Mouse (Mus musculus): ENCODE data around the gene Tead2.

- TF ChIP-seq CTCF (IDR thresholded peaks at IDR 0.05; ENCODE audit: insufficient read depth, low read length) (no peak), POLR2A (IDR thresholded peaks at IDR 0.05; ENCODE audit: borderline replicate concordance, extremely low read depth, low read depth, low read length) (no peak)
These were observed 22.5 kb downstream of the Tead2 start for GRCm38 (mm10) chr7:45237747-45238699.

All from lung, adult 2 months (tissue).